Mouse (Mus musculus): ENCODE results near the gene Sacs. TPM values are rescaled to one million over a fixed set of nuclear protein-coding genes. Genes with fewer than 3 reads are reported as not detected.
"Not testable (repeated sequence)": the region's sequence is repeated elsewhere in the genome, so short reads cannot be mapped to it uniquely, and the experiment has no call there.

Sacs gene
- polyA plus RNA-seq (2016; fragmentation: Nextera tagmentation; extraction: Ambion mirVana), result 8.3 and 8.7 TPM in 2 replicates

- WGBS, result 2% methylated on average over 23 of the region's 23 CpGs
- H3K4me2 ChIP-seq, result peak within 1 kb of the TSS; percentile 68
- no peaks in the 10 kb centered on the region for H3K36me3 ChIP-seq (replicated peaks)
- no peaks in the 10 kb centered on the region for H3K9me3 ChIP-seq
- peaks cover 3% of the 10 kb centered on the region; the same call in 1 of the 2 replicates for H3K4me1 ChIP-seq
- peak within 1 kb of the TSS; percentile 53 for H3K4me3 ChIP-seq (replicated peaks)
- peaks cover 16% of the 10 kb centered on the region for H3K27me3 ChIP-seq
- peak; percentile 79 for ATAC-seq (ENCODE audit: low FRiP score)
- H3K27ac ChIP-seq, result no peak within 1 kb of the TSS
- peak within 1 kb of the TSS; percentile 66 for H3K9ac ChIP-seq
Observed at GRCm38 (mm10) chr14:61137994-61138726, at the start of gene Sacs. Sacs (plus strand) TSS chr14:61138457.

- no peaks in the 10 kb centered on the region for H3K4me1 ChIP-seq
- H3K9me3 ChIP-seq, result no peaks in the 10 kb centered on the region
- H3K27ac ChIP-seq, result no peak overlapping the region
- 83% methylated on average over 5 of the region's 5 CpGs for WGBS
- H3K4me2 ChIP-seq, result no peak overlapping the region
- no peak for ATAC-seq (ENCODE audit: low FRiP score)
- no peak overlapping the region for H3K4me3 ChIP-seq (replicated peaks)
- no peaks in the 10 kb centered on the region for H3K36me3 ChIP-seq (replicated peaks)
- no peaks in the 10 kb centered on the region for H3K27me3 ChIP-seq
- H3K9ac ChIP-seq, result no peak overlapping the region
Observed at GRCm38 (mm10) chr14:61090955-61091354, 47.3 kb upstream of the Sacs start.

DNA sequence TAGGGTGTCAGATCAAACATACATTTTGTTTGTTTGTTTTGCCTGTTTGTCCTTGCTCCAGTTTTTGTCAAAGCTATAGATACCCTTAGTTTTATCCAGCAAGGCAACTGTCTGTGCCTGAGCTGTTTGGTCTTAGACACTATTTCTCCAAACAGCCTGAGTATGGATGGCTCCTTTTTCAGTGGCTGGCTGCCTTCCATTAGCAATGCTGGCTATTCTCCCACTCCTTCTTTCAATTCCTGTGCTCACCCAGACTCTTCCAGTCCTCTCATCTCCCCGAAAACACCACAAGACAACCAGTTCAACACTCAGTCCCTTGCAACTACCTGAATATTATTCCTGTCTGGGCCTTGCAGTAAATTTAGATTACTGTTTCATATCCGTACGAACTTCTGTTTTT, 46.2 kb upstream of the Sacs start:
- 94% methylated on average over 3 of the region's 3 CpGs for WGBS
- H3K4me1 ChIP-seq, result no peaks in the 10 kb centered on the region
- no peak overlapping the region for H3K9ac ChIP-seq
- no peak overlapping the region for H3K4me3 ChIP-seq (replicated peaks)
- H3K9me3 ChIP-seq, result no peaks in the 10 kb centered on the region
- H3K27ac ChIP-seq, result no peak overlapping the region
- no peak for ATAC-seq (ENCODE audit: low FRiP score)
- no peaks in the 10 kb centered on the region for H3K36me3 ChIP-seq (replicated peaks)
- H3K4me2 ChIP-seq, result no peak overlapping the region
- no peaks in the 10 kb centered on the region for H3K27me3 ChIP-seq

GRCm38 (mm10) chr14:61097974-61098625, 40.2 kb upstream of the Sacs start:
- Histone ChIP-seq H3K27me3 (no peaks in the 10 kb centered on the region), H3K9me3 (no peaks in the 10 kb centered on the region), H3K9ac (no peak overlapping the region), H3K27ac (no peak overlapping the region), H3K4me3 (replicated peaks) (no peak overlapping the region), H3K4me2 (no peak overlapping the region), H3K36me3 (replicated peaks) (no peaks in the 10 kb centered on the region), H3K4me1 (no peaks in the 10 kb centered on the region)
- ATAC-seq (ENCODE audit: low FRiP score), result no peak
- 94% methylated on average over 12 of the region's 12 CpGs for WGBS

DNA sequence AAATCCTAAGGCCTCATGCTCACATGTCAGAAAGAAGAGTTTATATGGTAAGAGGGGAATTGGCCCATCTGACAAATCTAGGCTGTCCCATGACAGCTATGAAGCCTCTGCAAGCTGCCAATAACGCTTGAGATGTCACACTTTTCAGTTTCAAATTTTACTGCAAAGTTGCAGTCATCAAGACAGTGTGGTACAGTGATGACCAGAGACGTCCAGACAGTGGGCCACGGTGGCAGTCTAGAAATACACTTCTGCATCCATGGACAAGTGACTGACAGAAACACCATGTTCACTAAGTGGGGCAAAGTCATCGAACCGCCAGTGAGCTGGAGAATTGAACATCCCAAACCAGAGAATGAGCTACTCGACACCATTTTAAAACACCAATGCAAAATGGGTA, 37.5 kb upstream of the Sacs start:
- H3K27ac ChIP-seq, result no peak overlapping the region
- H3K4me2 ChIP-seq, result no peak overlapping the region
- H3K9ac ChIP-seq, result no peak overlapping the region
- no peaks in the 10 kb centered on the region for H3K9me3 ChIP-seq
- H3K4me3 ChIP-seq (replicated peaks), result no peak overlapping the region
- H3K27me3 ChIP-seq, result no peaks in the 10 kb centered on the region
- WGBS, result 87% methylated on average over 6 of the region's 6 CpGs
- H3K36me3 ChIP-seq (replicated peaks), result no peaks in the 10 kb centered on the region
- ATAC-seq (ENCODE audit: low FRiP score), result no peak
- H3K4me1 ChIP-seq, result no peaks in the 10 kb centered on the region

DNA sequence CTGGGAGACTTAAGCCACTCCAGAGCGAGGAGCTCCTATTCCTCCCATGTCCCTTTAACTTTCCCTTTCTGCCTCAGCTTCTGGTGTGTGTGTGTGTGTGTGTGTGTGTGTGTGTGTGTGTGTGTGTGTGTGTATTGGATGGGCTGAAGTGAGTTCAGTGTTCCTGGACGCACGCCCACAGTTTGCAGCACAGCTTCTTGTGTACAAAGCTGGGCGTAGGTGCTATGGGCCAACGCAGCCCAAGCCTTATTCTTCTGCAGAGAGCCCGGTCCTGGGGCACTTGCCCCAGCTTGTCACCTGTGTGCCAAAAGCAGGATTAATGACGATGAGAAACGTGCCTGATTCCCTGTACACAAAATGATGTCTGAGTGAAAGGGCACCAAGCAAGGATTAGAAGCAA, 31.9 kb upstream of the Sacs start:
- H3K4me3 ChIP-seq (replicated peaks), result no peak overlapping the region
- no peaks in the 10 kb centered on the region for H3K9me3 ChIP-seq
- no peaks in the 10 kb centered on the region for H3K36me3 ChIP-seq (replicated peaks)
- peaks cover 6% of the 10 kb centered on the region; the same call in 1 of the 2 replicates for H3K27me3 ChIP-seq
- H3K4me2 ChIP-seq, result no peak overlapping the region
- H3K4me1 ChIP-seq, result peaks cover 4% of the 10 kb centered on the region; the same call in 1 of the 2 replicates
- WGBS, result 80% methylated on average over 8 of the region's 8 CpGs
- H3K9ac ChIP-seq, result no peak overlapping the region
- ATAC-seq (ENCODE audit: low FRiP score), result no peak
- H3K27ac ChIP-seq, result no peak overlapping the region

GRCm38 (mm10) chr14:61108625-61109024, 29.6 kb upstream of the Sacs start:
- no peaks in the 10 kb centered on the region for H3K9me3 ChIP-seq
- no peak overlapping the region for H3K4me3 ChIP-seq (replicated peaks)
- no peaks in the 10 kb centered on the region for H3K36me3 ChIP-seq (replicated peaks)
- peaks cover 6% of the 10 kb centered on the region; the same call in 1 of the 2 replicates for H3K27me3 ChIP-seq
- H3K4me1 ChIP-seq, result peaks cover 6% of the 10 kb centered on the region; the same call in 1 of the 2 replicates
- no peak overlapping the region for H3K27ac ChIP-seq
- no peak overlapping the region for H3K9ac ChIP-seq
- no peak overlapping the region for H3K4me2 ChIP-seq
- WGBS, result 82% methylated on average over 2 of the region's 2 CpGs
- no peak for ATAC-seq (ENCODE audit: low FRiP score)

DNA sequence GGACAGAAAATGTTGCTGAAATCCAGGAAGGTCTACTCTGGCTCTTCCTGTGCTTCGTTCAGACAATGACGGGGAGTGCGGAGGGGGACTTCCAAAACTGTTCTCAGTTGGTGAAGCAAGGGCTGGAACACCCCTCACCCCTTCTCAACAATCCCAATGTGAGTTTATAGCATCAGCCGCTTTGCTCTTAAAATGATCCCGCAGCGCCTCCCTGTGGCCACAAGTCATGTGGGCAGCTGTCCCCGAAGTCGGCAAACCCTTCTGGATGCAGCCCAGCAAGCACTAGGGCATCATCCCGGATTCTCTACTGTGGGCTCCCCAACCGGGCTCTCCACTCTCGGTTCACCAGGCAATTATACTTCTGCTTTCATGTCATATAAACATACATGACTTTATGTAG, 25.9 kb upstream of the Sacs start:
- WGBS, result 5% methylated on average over 11 of the region's 11 CpGs
- Histone ChIP-seq H3K27me3 (peaks cover 6% of the 10 kb centered on the region; the same call in 1 of the 2 replicates), H3K27ac (no peak overlapping the region), H3K36me3 (replicated peaks) (no peaks in the 10 kb centered on the region), H3K9me3 (no peaks in the 10 kb centered on the region), H3K4me3 (replicated peaks) (no peak overlapping the region), H3K4me1 (peaks cover 6% of the 10 kb centered on the region; the same call in 1 of the 2 replicates), H3K9ac (no peak overlapping the region), H3K4me2 (peak overlapping the region; percentile 28; the same call in 1 of the 2 replicates)
- ATAC-seq (ENCODE audit: low FRiP score), result 0 out of 2 replicates have a peak, but pooled peaks have one; percentile 39

- Histone ChIP-seq H3K4me2 (no peak overlapping the region), H3K36me3 (replicated peaks) (no peaks in the 10 kb centered on the region), H3K9me3 (no peaks in the 10 kb centered on the region), H3K27ac (no peak overlapping the region), H3K4me1 (no peaks in the 10 kb centered on the region), H3K27me3 (no peaks in the 10 kb centered on the region), H3K4me3 (replicated peaks) (no peak overlapping the region), H3K9ac (no peak overlapping the region)
- 92% methylated on average over 5 of the region's 5 CpGs for WGBS
- ATAC-seq (ENCODE audit: low FRiP score), result no peak
Observed at GRCm38 (mm10) chr14:61124755-61125154, 13.5 kb upstream of the Sacs start.

GRCm38 (mm10) chr14:61125201-61125600, 13.1 kb upstream of the Sacs start:
- H3K27me3 ChIP-seq, result no peaks in the 10 kb centered on the region
- H3K9ac ChIP-seq, result no peak overlapping the region
- 85% methylated on average over 6 of the region's 6 CpGs for WGBS
- no peak overlapping the region for H3K4me2 ChIP-seq
- no peaks in the 10 kb centered on the region for H3K9me3 ChIP-seq
- H3K36me3 ChIP-seq (replicated peaks), result no peaks in the 10 kb centered on the region
- H3K4me3 ChIP-seq (replicated peaks), result no peak overlapping the region
- no peak overlapping the region for H3K27ac ChIP-seq
- no peaks in the 10 kb centered on the region for H3K4me1 ChIP-seq
- no peak for ATAC-seq (ENCODE audit: low FRiP score)

GRCm38 (mm10) chr14:61127365-61127764, 10.9 kb upstream of the Sacs start:
- H3K27ac ChIP-seq; H3K4me1 ChIP-seq; H3K9ac ChIP-seq; ATAC-seq (ENCODE audit: low FRiP score); H3K27me3 ChIP-seq; H3K9me3 ChIP-seq; H3K4me3 ChIP-seq (replicated peaks); H3K36me3 ChIP-seq (replicated peaks); H3K4me2 ChIP-seq: not testable (repeated sequence)
- WGBS, result 89% methylated on average over 6 of the region's 6 CpGs

DNA sequence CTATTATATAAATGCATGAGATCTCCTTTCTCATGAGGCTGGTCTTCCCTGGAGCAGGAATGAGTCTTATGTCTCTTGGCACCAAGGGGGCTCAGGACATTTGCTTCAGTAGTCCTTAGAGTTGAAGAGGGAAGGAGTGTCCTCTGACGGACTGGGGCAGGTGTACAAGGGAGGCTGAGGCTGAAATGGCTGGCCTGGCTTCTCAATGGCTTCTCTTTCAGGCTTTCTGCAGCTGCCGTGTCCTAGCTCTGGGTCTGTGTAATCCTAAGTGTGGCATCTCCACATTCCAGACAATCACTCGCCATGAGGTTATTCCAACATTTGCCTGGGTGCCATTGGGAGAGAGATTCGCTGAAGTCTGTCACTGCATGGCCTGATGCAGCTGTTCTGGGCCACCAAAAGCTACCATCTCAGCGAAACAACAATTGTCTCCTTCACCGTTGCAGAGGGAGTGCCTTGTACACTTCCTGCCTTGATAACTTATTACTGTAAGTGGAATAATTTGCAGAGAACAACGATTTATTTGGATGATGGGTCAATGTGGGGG, 9.2 kb upstream of the Sacs start:
- Histone ChIP-seq H3K4me1 (no peaks in the 10 kb centered on the region), H3K9ac (no peak overlapping the region), H3K36me3 (replicated peaks) (no peaks in the 10 kb centered on the region), H3K4me3 (replicated peaks) (no peak overlapping the region), H3K4me2 (no peak overlapping the region), H3K27me3 (no peaks in the 10 kb centered on the region), H3K9me3 (no peaks in the 10 kb centered on the region), H3K27ac (no peak overlapping the region)
- no peak for ATAC-seq (ENCODE audit: low FRiP score)
- 79% methylated on average over 7 of the region's 7 CpGs for WGBS

Data from forebrain, embryonic 12.5 days (tissue).